In the genomic region with DNA sequence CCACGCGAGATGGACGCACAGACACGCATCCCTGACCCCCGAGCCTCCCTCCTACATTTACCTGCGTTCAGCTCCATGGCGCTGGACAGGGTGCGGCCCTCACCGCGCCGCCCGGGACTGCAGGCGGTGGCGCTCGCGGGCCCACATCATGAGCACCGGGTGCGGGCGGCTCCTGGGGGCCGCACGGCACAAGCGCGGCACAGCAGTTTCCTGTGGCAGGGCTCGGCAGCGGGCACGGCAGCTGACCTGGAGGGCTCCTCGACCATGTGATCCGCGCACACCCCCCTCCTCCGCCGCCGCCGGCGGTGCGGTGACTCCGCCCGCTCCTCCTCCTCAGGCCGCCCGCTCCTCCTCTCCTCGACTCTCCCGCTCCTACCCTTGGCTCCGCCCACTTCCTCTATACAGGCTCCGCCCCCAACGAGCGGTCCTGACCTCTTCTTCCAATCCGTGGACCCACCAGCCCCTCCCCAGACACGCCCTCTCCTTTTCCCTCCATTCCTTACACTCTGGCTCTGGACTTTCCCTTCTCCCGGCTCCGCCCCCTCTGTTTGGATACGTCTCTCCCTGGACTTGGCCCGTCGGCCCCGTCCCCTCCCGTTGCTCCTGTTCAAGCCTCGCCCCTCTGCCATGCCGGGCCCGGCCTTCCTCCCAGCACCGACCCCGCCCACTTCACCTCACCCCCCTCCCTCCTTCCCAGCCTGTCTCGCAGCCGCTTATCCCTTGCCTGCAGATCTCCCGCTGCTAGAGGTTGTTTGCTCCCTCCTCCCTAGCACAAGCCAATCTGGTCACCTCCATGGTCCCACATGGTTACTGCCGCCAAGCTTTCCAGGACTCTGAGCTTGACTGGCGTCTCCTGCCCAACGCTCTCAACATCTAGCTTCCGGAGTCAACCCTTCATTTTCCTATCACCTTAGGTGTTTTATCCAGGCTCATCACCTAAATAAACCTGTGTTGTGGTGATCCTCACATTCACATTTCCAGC, we compare ENCODE assay signal across 8 mouse cellular contexts. TPM values are rescaled to one million over a fixed set of nuclear protein-coding genes. Genes with fewer than 3 reads are reported as not detected.
A peak's percentile ranks its signal among the peaks of the same experiment; 100 is the strongest.
DNase-seq lines count a peak whose midpoint lies in the region; ATAC-seq and TF ChIP-seq lines count a peak whose summit lies in the region.

Gene Nr1d2 (minus strand): TSS at position 378 of the 982 bp plus-strand sequence.

- TF ChIP-seq CTCF in cortical plate, adult 2 months (IDR thresholded peaks at IDR 0.05; ENCODE audit: extremely low read depth, insufficient read depth, low read length) = no peak

- TF ChIP-seq POLR2A in cortical plate, adult 2 months (IDR thresholded peaks at IDR 0.05; ENCODE audit: extremely low read depth, insufficient read depth, low read length) = peak; percentile 46

- H3K27me3 ChIP-seq in megakaryocyte, embryonic 14.5 days (replicated peaks) = peaks cover 2% of the 10 kb centered on the region

- ATAC-seq in activated CD4-positive, CD25-positive, alpha-beta regulatory T cell, adult 4 months = peak; percentile 70

- no peaks in the 10 kb centered on the region for H3K4me1 ChIP-seq in cortical plate, adult 2 months (ENCODE audit: control insufficient read depth, insufficient read depth, low read length)
- H3K4me1 ChIP-seq in megakaryocyte, embryonic 14.5 days = peaks cover 30% of the 10 kb centered on the region

- H3K4me3 ChIP-seq in cortical plate, adult 2 months (ENCODE audit: insufficient read depth, low read length) = peak within 1 kb of the TSS; percentile 73
- H3K4me3 ChIP-seq in megakaryocyte, embryonic 14.5 days (replicated peaks) = peak within 1 kb of the TSS; percentile 96

- peak within 1 kb of the TSS; percentile 100 for H3K27ac ChIP-seq in cortical plate, adult 2 months (ENCODE audit: insufficient read depth, low read length)

- no peaks in the 10 kb centered on the region for H3K36me3 ChIP-seq in megakaryocyte, embryonic 14.5 days (replicated peaks; ENCODE audit: low read length)

- no peaks in the 10 kb centered on the region for H3K9me3 ChIP-seq in megakaryocyte, embryonic 14.5 days

- DNase-seq in gastrocnemius, adult 8-10 months (ENCODE audit: low spot score in 2 of 2) = peak; percentile 99 to 100
- peak; percentile 96 for DNase-seq in hindlimb bud, embryonic 11.5 days (ENCODE audit: extremely low spot score, low read depth, low spot score)
- peak; percentile 94 to 99 for DNase-seq in left cerebral cortex, adult 8-10 months (ENCODE audit: low spot score in 2 of 2)
- peak; percentile 98 for DNase-seq in right cerebral cortex, postnatal 10 days (ENCODE audit: low spot score in 2 of 2)
- DNase-seq in urinary bladder, postnatal 25 days (ENCODE audit: low spot score) = peak; percentile 97

RNA-seq across cellular contexts. Expression of gene Nr1d2, which starts in this region (rescaled TPM):
- polyA plus RNA-seq in activated CD4-positive, CD25-positive, alpha-beta regulatory T cell, adult 4 months (2017; shearing (Covaris generic)) = 10 to 100 TPM; 11.0 to 12.2 TPM
- 58.5 and 60.2 TPM in 2 replicates for polyA plus RNA-seq in cortical plate, adult 2 months (2012; rRNA removed)
- total RNA-seq in gastrocnemius, adult 8-10 months (2022) = 10 to 100 TPM; 82.6 to 91.5 (median 86.0) TPM
- total RNA-seq in left cerebral cortex, adult 8-10 months (2022) = 100 to 1,000 TPM in 2 of 4 experiments, 10 to 100 TPM in 2; 95.3 to 114 (median 105) TPM
- 0.32 TPM in 1 of 2 replicates, not detected in the other for polyA plus RNA-seq in megakaryocyte, embryonic 14.5 days (2012; ENCODE audit: insufficient read depth, low replicate concordance)

Comparison
In these comparisons a context has a peak if more than half of its experiments do, and no peak if none do; other contexts are left out.
1. Peak in every context shown above with its lines: DNase-seq, ATAC-seq, H3K4me3 ChIP-seq and H3K27ac ChIP-seq.